Mouse (Mus musculus): ENCODE results near the gene Gsk3b.

Gene Gsk3b

DNA sequence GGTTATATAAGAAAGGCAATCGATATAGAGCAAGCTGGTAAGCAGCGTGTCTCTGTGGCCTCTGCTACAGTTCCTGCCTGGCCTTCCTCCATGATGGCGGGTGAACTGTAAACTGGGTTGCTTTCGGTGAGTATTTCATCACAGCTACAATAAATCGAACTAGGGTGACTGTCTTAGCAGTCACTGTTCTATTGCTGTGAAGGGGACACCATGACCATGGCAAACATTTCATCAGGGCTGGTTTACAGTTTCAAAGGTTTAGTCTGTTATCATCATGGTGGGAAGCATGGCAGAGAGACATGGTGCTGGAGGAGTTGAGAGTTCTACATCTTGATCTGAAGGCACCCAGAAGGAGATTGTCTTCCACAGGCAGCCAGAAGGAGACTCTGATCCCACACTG lies 191.0 kb downstream of the Gsk3b start:
- DNase-seq (ENCODE audit: low read depth, low spot score): no peak

DNA sequence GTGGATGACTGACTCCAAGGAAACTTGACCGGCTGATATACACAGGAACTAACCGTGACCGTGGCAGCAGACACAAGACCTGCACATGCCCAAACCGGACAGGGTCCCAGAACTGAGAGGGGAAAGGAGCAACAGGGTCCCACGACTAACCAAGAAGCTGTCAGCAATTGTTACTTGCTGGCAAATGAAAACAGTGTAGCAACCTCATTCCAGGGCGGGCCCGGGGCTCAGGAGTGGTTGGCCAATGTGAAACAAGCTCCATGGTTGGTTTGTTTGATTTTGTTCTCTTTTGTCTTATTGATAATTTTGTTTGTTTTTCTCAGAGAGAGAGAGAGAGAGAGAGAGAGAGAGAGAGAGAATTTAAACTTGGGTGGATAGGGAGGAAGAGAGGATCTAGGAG lies 192.2 kb downstream of the Gsk3b start:
- no peak for DNase-seq (ENCODE audit: low read depth, low spot score)

DNA sequence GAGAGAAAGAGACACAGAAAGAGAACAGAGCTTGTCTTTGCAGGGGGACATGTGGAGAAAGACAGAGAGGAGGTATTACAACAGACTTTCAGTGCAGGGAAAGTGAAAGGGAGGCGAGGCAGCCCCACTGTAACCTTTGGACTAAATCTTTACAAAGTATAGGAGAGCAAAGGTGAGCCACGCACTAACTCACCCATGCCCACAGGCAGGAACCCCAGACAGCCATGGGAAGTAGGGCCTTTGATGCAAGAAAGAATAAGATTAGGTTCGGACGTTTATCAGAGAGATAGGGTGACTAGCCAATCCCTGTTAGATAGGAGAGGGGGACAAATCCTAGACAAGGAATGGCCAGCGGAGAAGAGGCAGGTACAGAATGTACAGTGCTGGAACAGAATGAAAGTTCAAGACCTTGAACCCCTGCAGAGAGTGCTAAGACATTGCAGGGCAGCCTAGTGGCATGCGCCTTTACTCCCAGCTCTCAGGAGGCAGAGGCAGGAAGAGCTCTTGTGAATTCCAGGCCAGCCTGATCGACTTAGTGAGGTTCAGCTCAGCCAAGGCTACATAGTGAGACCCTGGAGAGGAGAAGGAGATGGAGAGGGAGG lies 193.9 kb downstream of the Gsk3b start:
- DNase-seq (ENCODE audit: low read depth, low spot score): no peak

DNA sequence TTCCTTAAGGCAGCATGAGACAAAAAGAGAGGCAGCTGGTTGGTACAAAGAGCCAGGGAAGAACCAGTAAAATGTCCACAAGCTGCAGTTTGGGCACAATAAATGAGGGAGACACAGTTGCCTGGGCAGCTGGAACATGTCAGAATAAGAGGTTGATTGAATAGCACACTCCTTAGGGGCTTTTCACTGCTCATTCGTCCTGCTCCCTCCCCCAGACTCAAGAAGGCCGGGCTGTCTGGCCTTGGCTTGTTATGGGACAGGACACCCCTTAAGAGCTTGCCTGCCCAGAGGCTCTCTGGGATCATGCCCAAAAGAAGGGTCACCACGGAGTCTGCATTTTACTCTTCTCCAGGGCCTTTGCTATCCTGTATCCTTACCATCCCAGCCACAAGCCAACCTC lies 194.5 kb downstream of the Gsk3b start:
- no peak for DNase-seq (ENCODE audit: low read depth, low spot score)

DNA sequence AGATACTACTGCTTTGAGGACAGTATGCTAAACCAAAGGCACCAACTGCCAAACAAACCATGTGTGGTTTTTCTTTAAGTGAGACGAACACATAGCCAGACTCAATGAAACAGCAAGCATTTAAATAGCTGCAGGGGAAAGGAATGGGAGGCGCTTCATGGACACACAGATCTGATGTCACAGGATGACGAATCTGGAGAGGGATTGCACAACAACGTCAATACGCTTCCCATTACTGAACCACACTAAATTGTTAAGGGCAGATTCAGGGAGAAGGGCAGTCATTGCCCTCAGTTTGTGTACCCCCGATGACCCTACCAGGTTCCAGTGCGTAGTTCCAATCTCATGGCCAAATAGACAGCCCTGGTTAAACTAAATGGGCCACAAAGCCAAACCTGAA lies 197.0 kb downstream of the Gsk3b start:
- no peak for DNase-seq (ENCODE audit: low read depth, low spot score)

DNA sequence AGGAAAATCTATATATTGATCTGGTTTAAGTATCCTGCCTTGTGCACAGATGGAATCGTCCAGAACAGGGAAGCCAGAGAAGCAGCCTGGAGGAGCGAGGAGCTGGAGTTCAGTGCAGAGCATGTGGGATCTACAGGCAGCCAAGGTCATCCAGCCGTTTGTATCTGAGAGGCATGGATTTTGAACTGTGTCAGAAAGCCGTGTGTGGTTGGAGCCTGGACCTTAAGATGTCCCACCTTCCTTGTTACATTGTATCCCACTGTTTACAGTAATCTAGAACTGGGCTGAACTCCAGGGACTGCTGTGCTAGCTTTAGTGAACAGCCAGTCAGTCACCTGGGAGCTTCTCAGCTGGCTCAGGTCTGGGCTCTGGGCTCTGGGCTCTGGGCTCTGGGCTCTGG lies 197.7 kb downstream of the Gsk3b start:
- no peak for DNase-seq (ENCODE audit: low read depth, low spot score)

GRCm38 (mm10) chr16:38287357-38287756 lies 198.6 kb downstream of the Gsk3b start:
- DNase-seq (ENCODE audit: low read depth, low spot score): no peak

- no peak for DNase-seq (ENCODE audit: low read depth, low spot score)
Observed at GRCm38 (mm10) chr16:38287762-38288161, 199.0 kb downstream of the Gsk3b start.

DNA sequence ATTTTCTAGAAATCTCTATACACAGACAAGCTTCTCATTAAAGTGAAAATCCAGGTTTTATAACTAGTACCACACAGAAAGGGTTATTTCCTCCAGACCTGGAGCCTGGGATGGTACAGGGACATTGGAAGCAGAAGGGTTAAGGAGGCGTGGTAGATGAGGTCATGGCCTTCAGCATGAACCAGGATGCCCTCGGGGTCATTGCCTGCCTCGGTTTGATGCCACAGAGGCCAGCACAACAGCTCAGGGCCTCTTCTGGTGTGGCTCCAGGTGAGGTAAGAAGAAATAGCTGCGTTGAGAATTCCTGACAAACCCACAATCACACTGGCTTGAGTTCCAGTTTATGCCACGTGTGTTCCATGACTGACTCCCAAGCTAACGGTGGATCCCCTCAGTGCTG lies 200.1 kb downstream of the Gsk3b start:
- no peak for DNase-seq (ENCODE audit: low read depth, low spot score)

GRCm38 (mm10) chr16:38290151-38290550 lies 201.3 kb downstream of the Gsk3b start:
- no peak for DNase-seq (ENCODE audit: low read depth, low spot score)

DNA sequence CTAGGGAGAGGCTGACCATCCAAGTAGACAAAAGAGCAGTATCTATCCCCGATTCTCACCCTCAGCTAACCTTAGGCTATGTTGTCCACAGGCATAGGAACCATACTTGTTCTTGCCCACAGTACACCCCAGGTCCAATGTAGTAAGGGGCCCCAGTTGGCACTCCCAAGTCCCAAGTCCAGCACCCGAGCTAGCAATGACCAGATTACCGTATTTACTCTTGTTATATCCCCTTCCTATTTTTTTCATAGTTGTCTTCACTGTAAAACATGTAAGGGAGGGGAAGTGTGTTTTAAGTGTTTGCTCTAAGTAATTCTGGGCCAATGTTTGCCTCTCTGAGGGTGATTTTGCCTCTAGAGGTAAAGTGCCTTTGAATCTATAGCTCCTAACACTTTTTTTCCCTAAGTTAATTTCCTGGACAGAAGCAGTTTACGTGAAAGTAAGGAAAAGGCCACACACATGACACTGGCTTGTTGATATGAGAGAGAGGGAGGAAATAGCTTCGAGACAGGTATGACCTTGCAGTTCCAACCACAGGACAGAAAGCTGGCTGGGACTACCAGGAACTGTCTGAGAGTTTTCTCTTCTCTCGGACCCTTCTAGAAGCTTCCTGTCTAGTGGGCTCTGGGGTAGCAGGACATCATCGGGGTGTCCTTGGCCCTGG lies 206.0 kb downstream of the Gsk3b start, which contains the start of gene Nr1i2:
Nr1i2 (minus strand) TSS at position 140 of the 664 bp plus-strand sequence.
- no peak for DNase-seq (ENCODE audit: low read depth, low spot score)

DNA sequence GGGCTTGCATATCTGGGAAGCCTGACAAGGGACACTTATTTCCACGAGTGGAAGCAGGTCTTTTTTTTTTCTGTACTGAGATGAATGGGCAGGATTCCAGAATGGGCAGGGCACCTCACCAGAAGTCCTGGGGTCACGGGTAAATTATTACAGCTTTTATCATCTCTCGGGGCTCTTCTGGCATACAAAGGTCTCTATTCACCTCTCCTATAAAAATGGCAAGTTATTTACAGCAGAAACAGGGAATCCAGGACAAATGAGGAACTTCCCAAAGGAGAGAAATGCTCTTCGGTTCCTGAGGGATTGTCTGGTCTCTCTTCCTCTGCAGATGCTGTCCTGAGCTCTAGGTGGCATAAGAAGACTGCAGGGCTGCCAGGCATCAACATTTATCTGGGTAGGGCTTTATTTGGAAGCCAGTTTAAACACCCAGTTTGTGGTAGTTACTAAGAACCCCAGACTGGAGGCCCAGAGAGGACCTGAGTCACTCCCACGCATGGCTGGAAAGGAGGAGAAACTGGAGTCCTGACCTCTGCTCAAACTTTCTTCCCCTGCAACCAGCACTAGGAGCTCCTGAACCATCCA lies 206.6 kb downstream of the Gsk3b start:
- no peak for DNase-seq (ENCODE audit: low read depth, low spot score)

Measured in CD4-positive helper T cell, adult 2 months (primary cell).